Mouse (Mus musculus): ENCODE results near the gene Ptprn. TPM values are rescaled to one million over a fixed set of nuclear protein-coding genes. Genes with fewer than 3 reads are reported as not detected.

Ptprn gene
- polyA plus RNA-seq, 1 experiment from 2014 or later: 0.74 TPM

DNA sequence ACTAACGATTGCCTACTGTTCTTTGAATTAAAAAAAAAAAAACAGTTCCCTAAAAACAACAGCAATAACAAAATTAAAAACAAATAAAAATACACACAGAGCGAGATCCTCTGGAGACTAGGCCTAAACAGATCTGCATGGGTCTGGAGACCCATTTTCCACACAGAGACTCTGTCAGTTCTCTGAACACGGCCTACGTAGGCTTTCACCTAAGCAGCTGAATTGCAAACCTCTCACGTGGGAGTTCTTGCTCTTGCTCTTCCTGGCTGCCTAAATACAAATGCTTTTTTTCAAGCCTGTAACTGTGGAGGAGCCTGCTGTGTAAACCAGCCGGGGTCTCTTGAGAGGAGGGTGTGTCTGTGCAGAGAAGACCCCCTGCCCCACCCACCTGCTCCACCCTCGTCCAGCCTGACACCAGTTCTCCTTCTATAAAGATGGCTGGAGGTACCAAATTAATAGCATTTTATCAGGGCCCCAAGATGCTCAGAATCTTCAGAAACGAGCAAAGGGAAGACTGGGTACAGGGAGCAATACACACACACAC lies 25.7 kb upstream of the Ptprn start:
- H3K36me3 ChIP-seq (ENCODE audit: control insufficient read depth, insufficient read depth, low read length): no peaks in the 10 kb centered on the region
- H3K9me3 ChIP-seq (replicated peaks; ENCODE audit: control insufficient read depth, low read length): no peaks in the 10 kb centered on the region
- peaks cover 13% of the 10 kb centered on the region for H3K4me1 ChIP-seq (ENCODE audit: control insufficient read depth, insufficient read depth, low read length)
- ATAC-seq (replicated peaks; ENCODE audit: insufficient number of reproducible peaks, low FRiP score, low TSS enrichment): no peak
- no peak overlapping the region for H3K27ac ChIP-seq (ENCODE audit: low read depth, low read length)
- H3K4me3 ChIP-seq (ENCODE audit: low read depth, low read length): no peak overlapping the region
- no peak overlapping the region for H3K4me2 ChIP-seq
- WGBS (ENCODE audit: insufficient replicate concordance): 61% methylated on average over 8 of the region's 8 CpGs
- H3K27me3 ChIP-seq (ENCODE audit: control insufficient read depth, insufficient read depth, low read length): no peaks in the 10 kb centered on the region
- H3K9ac ChIP-seq (ENCODE audit: low read depth, low read length): no peak overlapping the region

DNA sequence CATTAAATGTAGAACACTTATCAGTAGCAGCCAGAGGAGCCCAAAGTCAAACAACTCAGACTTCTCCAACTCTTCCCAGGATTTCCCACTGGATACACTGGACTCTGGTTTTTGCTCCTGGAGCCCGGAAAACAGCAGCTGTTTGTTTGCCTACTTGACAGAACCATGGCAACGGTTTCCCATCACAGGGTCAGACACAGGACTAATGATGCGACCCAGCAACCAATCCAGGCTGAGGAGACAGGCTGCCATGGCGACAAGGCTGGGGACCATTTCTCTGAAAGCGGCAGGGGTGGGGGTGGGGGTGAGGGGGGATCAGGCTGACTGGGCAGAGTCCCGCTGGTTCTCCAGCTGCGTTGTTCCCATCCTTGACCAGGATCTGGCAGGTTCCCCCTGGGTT lies 25.1 kb upstream of the Ptprn start:
- no peak for ATAC-seq (replicated peaks; ENCODE audit: insufficient number of reproducible peaks, low FRiP score, low TSS enrichment)
- no peak overlapping the region for H3K4me2 ChIP-seq
- H3K9ac ChIP-seq (ENCODE audit: low read depth, low read length): no peak overlapping the region
- H3K27ac ChIP-seq (ENCODE audit: low read depth, low read length): no peak overlapping the region
- no peaks in the 10 kb centered on the region for H3K36me3 ChIP-seq (ENCODE audit: control insufficient read depth, insufficient read depth, low read length)
- peaks cover 13% of the 10 kb centered on the region for H3K4me1 ChIP-seq (ENCODE audit: control insufficient read depth, insufficient read depth, low read length)
- H3K9me3 ChIP-seq (replicated peaks; ENCODE audit: control insufficient read depth, low read length): no peaks in the 10 kb centered on the region
- WGBS (ENCODE audit: insufficient replicate concordance): 25% methylated on average over 7 of the region's 7 CpGs
- no peaks in the 10 kb centered on the region for H3K27me3 ChIP-seq (ENCODE audit: control insufficient read depth, insufficient read depth, low read length)
- no peak overlapping the region for H3K4me3 ChIP-seq (ENCODE audit: low read depth, low read length)

DNA sequence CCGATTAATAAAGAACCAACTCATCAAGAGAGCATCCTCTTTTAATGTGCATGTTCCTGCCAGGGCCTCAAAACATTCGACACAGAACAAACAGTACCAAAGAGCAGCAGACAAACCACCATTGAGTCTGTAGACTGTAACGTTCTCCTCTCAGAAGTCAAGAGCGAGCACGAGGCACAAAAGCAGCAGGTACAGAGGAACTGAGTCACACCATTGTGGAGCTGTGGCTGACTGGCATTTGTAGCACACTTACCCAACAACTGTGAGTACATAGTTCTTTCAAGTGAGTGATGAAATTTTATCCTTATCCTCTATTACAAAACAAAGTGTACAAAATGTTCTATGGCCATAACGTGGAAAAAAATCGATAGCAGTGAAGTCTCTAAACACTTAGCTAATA lies 20.6 kb upstream of the Ptprn start:
- H3K9ac ChIP-seq (ENCODE audit: low read depth, low read length): no peak overlapping the region
- WGBS (ENCODE audit: insufficient replicate concordance): 81% methylated on average over 7 of the region's 7 CpGs

GRCm38 (mm10) chr1:75283017-75283416 lies 18.7 kb upstream of the Ptprn start:
- no peak for ATAC-seq (replicated peaks; ENCODE audit: insufficient number of reproducible peaks, low FRiP score, low TSS enrichment)
- Histone ChIP-seq H3K27ac (ENCODE audit: low read depth, low read length) (no peak overlapping the region), H3K4me2 (no peak overlapping the region), H3K9ac (ENCODE audit: low read depth, low read length) (no peak overlapping the region), H3K4me1 (ENCODE audit: control insufficient read depth, insufficient read depth, low read length) (no peaks in the 10 kb centered on the region), H3K4me3 (ENCODE audit: low read depth, low read length) (no peak overlapping the region), H3K36me3 (ENCODE audit: control insufficient read depth, insufficient read depth, low read length) (no peaks in the 10 kb centered on the region), H3K9me3 (replicated peaks; ENCODE audit: control insufficient read depth, low read length) (no peaks in the 10 kb centered on the region), H3K27me3 (ENCODE audit: control insufficient read depth, insufficient read depth, low read length) (peaks cover 9% of the 10 kb centered on the region)
- WGBS (ENCODE audit: insufficient replicate concordance): 72% methylated on average over 5 of the region's 5 CpGs

More for the DNA sequence above, 20.6 kb upstream of the Ptprn start:
- Histone ChIP-seq H3K36me3 (ENCODE audit: control insufficient read depth, insufficient read depth, low read length) (no peaks in the 10 kb centered on the region), H3K4me2 (no peak overlapping the region), H3K4me3 (ENCODE audit: low read depth, low read length) (no peak overlapping the region), H3K27ac (ENCODE audit: low read depth, low read length) (no peak overlapping the region), H3K9me3 (replicated peaks; ENCODE audit: control insufficient read depth, low read length) (no peaks in the 10 kb centered on the region), H3K27me3 (ENCODE audit: control insufficient read depth, insufficient read depth, low read length) (no peaks in the 10 kb centered on the region), H3K4me1 (ENCODE audit: control insufficient read depth, insufficient read depth, low read length) (no peaks in the 10 kb centered on the region)
- ATAC-seq (replicated peaks; ENCODE audit: insufficient number of reproducible peaks, low FRiP score, low TSS enrichment): no peak

DNA sequence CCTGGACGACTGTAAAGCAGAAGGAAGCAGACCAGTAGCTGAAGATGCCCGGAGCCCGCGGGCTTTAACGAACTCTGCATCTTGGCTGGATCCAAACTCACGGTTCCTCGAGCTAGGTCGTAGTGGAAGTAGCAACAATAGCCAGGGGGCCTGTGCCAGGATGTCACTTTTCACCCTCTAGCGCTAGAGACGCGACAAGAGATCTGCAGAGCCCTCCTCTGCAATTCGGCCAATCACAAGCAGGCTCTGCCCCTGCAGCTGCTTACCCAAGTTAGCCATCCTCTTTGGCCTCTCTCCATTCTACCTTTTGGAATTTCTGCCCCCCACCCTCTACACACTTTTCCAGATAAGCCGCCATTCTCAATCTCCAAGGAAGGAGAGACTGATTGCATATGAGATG lies 13.9 kb upstream of the Ptprn start, which contains the start of gene Resp18:
Gene Resp18 (minus strand): TSS at position 188 of the 400 bp plus-strand sequence.
- 5% methylated on average over 13 of the region's 13 CpGs for WGBS (ENCODE audit: insufficient replicate concordance)
- Histone ChIP-seq H3K27ac (ENCODE audit: low read depth, low read length) (no peak within 1 kb of the TSS), H3K9me3 (replicated peaks; ENCODE audit: control insufficient read depth, low read length) (no peaks in the 10 kb centered on the region), H3K27me3 (ENCODE audit: control insufficient read depth, insufficient read depth, low read length) (peaks cover 17% of the 10 kb centered on the region), H3K4me3 (ENCODE audit: low read depth, low read length) (no peak within 1 kb of the TSS), H3K4me1 (ENCODE audit: control insufficient read depth, insufficient read depth, low read length) (no peaks in the 10 kb centered on the region), H3K36me3 (ENCODE audit: control insufficient read depth, insufficient read depth, low read length) (no peaks in the 10 kb centered on the region), H3K9ac (ENCODE audit: low read depth, low read length) (no peak within 1 kb of the TSS), H3K4me2 (no peak within 1 kb of the TSS)
- no peak for ATAC-seq (replicated peaks; ENCODE audit: insufficient number of reproducible peaks, low FRiP score, low TSS enrichment)

- Histone ChIP-seq H3K4me2 (no peak overlapping the region), H3K9me3 (replicated peaks; ENCODE audit: control insufficient read depth, low read length) (no peaks in the 10 kb centered on the region), H3K27me3 (ENCODE audit: control insufficient read depth, insufficient read depth, low read length) (peaks cover 17% of the 10 kb centered on the region), H3K9ac (ENCODE audit: low read depth, low read length) (no peak overlapping the region), H3K27ac (ENCODE audit: low read depth, low read length) (no peak overlapping the region), H3K4me1 (ENCODE audit: control insufficient read depth, insufficient read depth, low read length) (no peaks in the 10 kb centered on the region), H3K4me3 (ENCODE audit: low read depth, low read length) (no peak overlapping the region), H3K36me3 (ENCODE audit: control insufficient read depth, insufficient read depth, low read length) (no peaks in the 10 kb centered on the region)
- 0 out of 2 replicates have a peak, but pooled peaks have one; percentile 10 for ATAC-seq (replicated peaks; ENCODE audit: insufficient number of reproducible peaks, low FRiP score, low TSS enrichment)
- WGBS (ENCODE audit: insufficient replicate concordance): 7% methylated on average over 23 of the region's 23 CpGs
Measured at GRCm38 (mm10) chr1:75277195-75278188, 13.2 kb upstream of the Ptprn start.

DNA sequence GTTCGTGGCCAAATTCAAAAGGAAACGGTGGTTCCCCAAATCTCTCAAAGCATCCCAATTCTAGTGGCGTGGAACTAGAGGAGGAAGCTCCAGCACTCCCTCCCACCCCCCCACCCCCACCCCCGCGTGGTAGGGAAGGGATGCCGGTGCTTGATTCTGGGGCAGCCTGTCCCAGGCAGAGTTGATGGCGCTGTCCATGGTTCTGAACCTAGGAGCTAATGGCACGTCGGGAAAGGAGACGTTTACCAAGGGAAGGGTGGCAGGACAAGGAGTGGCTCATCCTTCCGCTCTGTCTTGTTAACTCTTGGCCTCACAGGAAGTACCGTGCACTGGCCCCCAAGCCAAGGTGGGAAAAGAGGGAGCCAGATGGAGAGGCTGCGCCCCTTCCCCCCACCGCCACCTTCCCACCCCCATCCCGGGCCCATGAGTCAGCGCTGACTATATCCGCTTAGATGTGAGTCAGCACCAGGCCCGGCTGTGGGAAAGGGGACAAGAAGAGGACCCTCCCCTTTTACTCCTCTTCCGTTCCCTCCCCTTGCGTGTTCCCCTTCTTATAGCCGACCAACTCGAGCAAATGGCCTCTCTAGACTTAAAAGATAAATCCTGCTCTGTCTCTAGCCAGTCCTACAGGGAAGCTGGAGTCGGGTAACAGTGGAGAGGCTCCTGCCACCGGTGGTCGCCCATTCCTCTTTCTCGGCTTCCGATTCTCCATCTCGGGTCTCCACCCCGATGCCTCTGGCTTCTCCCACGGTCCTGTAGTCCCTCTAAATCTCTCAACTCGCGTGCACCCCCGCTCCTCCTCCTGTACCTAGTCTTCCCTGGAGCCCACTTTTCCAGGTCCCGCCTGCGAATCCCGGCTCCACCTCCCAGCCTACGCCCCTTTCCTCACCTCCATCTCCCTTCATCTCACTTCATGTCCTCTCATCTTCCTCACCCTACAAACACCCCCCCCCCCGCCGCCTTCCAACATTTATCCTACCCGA lies 1.0 kb downstream of the Ptprn start:
- Histone ChIP-seq H3K9me3 (replicated peaks; ENCODE audit: control insufficient read depth, low read length) (no peaks in the 10 kb centered on the region), H3K4me2 (peak overlapping the region; percentile 39), H3K36me3 (ENCODE audit: control insufficient read depth, insufficient read depth, low read length) (no peaks in the 10 kb centered on the region), H3K4me3 (ENCODE audit: low read depth, low read length) (0 out of 2 replicates have a peak overlapping the region, but pooled peaks have one; percentile 0), H3K27me3 (ENCODE audit: control insufficient read depth, insufficient read depth, low read length) (peaks cover 40% of the 10 kb centered on the region), H3K9ac (ENCODE audit: low read depth, low read length) (no peak overlapping the region), H3K4me1 (ENCODE audit: control insufficient read depth, insufficient read depth, low read length) (no peaks in the 10 kb centered on the region; the same call in 1 of the 2 replicates), H3K27ac (ENCODE audit: low read depth, low read length) (no peak overlapping the region)
- 2% methylated on average over 40 of the region's 40 CpGs for WGBS (ENCODE audit: insufficient replicate concordance)
- no peak; the same call in 1 of the 2 replicates for ATAC-seq (replicated peaks; ENCODE audit: insufficient number of reproducible peaks, low FRiP score, low TSS enrichment)

GRCm38 (mm10) chr1:75261278-75261677 lies 3.0 kb downstream of the Ptprn start:
- Histone ChIP-seq H3K9ac (ENCODE audit: low read depth, low read length) (no peak overlapping the region), H3K4me2 (no peak overlapping the region), H3K27ac (ENCODE audit: low read depth, low read length) (no peak overlapping the region), H3K4me3 (ENCODE audit: low read depth, low read length) (no peak overlapping the region), H3K9me3 (replicated peaks; ENCODE audit: control insufficient read depth, low read length) (no peaks in the 10 kb centered on the region), H3K36me3 (ENCODE audit: control insufficient read depth, insufficient read depth, low read length) (no peaks in the 10 kb centered on the region), H3K4me1 (ENCODE audit: control insufficient read depth, insufficient read depth, low read length) (no peaks in the 10 kb centered on the region; the same call in 1 of the 2 replicates), H3K27me3 (ENCODE audit: control insufficient read depth, insufficient read depth, low read length) (peaks cover 37% of the 10 kb centered on the region)
- no peak for ATAC-seq (replicated peaks; ENCODE audit: insufficient number of reproducible peaks, low FRiP score, low TSS enrichment)

Measured in heart, embryonic 11.5 days (tissue).